In genomic region chr7:111029046-111029553, GRCm38 (mm10) we compare ENCODE assay signal across 7 mouse cellular contexts. TPM values are rescaled to one million over a fixed set of nuclear protein-coding genes. Genes with fewer than 3 reads are reported as not detected.
A peak's percentile ranks its signal among the peaks of the same experiment; 100 is the strongest.
DNase-seq lines count a peak whose midpoint lies in the region; ATAC-seq and TF ChIP-seq lines count a peak whose summit lies in the region.

No protein-coding gene starts in this region.

- no peak for TF ChIP-seq POLR2A in spleen, adult 2 months (IDR thresholded peaks at IDR 0.05; ENCODE audit: low read depth, low read length)

- ATAC-seq in limb, embryonic 15.5 days (ENCODE audit: insufficient number of reproducible peaks, low FRiP score, low TSS enrichment, low read depth) = peak; percentile 68; the same call in 1 of the 2 replicates
- ATAC-seq in neural tube, embryonic 13.5 days (ENCODE audit: low read depth) = peak; percentile 57

- H3K27ac ChIP-seq in spleen, adult 2 months (ENCODE audit: insufficient read depth, low read length) = peak overlapping the region; percentile 97
- peak overlapping the region; percentile 93 for H3K27ac ChIP-seq in forebrain, embryonic 10.5 days
- H3K27ac ChIP-seq in limb, embryonic 15.5 days = peak overlapping the region; percentile 96
- H3K27ac ChIP-seq in neural tube, embryonic 13.5 days (replicated peaks) = peak overlapping the region; percentile 95

- H3K9ac ChIP-seq in limb, embryonic 15.5 days = peak overlapping the region; percentile 69
- peak overlapping the region; percentile 82 for H3K9ac ChIP-seq in neural tube, embryonic 13.5 days

- peaks cover 2% of the 10 kb centered on the region; the same call in 1 of the 2 replicates for H3K4me1 ChIP-seq in spleen, adult 2 months (ENCODE audit: control insufficient read depth, insufficient read depth, insufficient read length)
- H3K4me1 ChIP-seq in forebrain, embryonic 10.5 days = peaks cover 24% of the 10 kb centered on the region
- H3K4me1 ChIP-seq in limb, embryonic 15.5 days = peaks cover 9% of the 10 kb centered on the region
- peaks cover 30% of the 10 kb centered on the region for H3K4me1 ChIP-seq in neural tube, embryonic 13.5 days (replicated peaks)

- H3K4me2 ChIP-seq in limb, embryonic 15.5 days = peak overlapping the region; percentile 69
- peak overlapping the region; percentile 91 for H3K4me2 ChIP-seq in neural tube, embryonic 13.5 days

- no peaks in the 10 kb centered on the region for H3K9me3 ChIP-seq in forebrain, embryonic 10.5 days
- H3K9me3 ChIP-seq in limb, embryonic 15.5 days = no peaks in the 10 kb centered on the region
- H3K9me3 ChIP-seq in neural tube, embryonic 13.5 days = no peaks in the 10 kb centered on the region

- 0 out of 2 replicates have a peak, but pooled peaks cover 3% of the 10 kb centered on the region for H3K36me3 ChIP-seq in spleen, adult 2 months (ENCODE audit: control insufficient read depth, insufficient read depth, low read length)
- peaks cover 42% of the 10 kb centered on the region for H3K36me3 ChIP-seq in forebrain, embryonic 10.5 days (replicated peaks)
- peaks cover 17% of the 10 kb centered on the region for H3K36me3 ChIP-seq in limb, embryonic 15.5 days
- peaks cover 33% of the 10 kb centered on the region for H3K36me3 ChIP-seq in neural tube, embryonic 13.5 days

- TF ChIP-seq CTCF in spleen, adult 2 months (IDR thresholded peaks at IDR 0.05; ENCODE audit: extremely low read depth, insufficient read depth, insufficient read length, insufficient replicate concordance) = no peak

- WGBS in spleen, adult 2 months = under 1% methylated on average over 29 of the region's 29 CpGs
- WGBS in forebrain, embryonic 10.5 days = under 1% methylated on average over 29 of the region's 29 CpGs
- under 1% methylated on average over 29 of the region's 29 CpGs for WGBS in limb, embryonic 15.5 days
- WGBS in neural tube, embryonic 13.5 days = under 1% methylated on average over 29 of the region's 29 CpGs

- DNase-seq in spleen, adult 2 months (ENCODE audit: low read depth in 1 of 2, low spot score in 2 of 2) = no peak
- no peak for DNase-seq in spleen, postnatal 36 days (ENCODE audit: low spot score in 2 of 2)
- DNase-seq in forebrain, embryonic 10.5 days (ENCODE audit: extremely low spot score, low spot score) = no peak
- DNase-seq in right cerebral cortex, postnatal 36 days (ENCODE audit: low spot score in 2 of 2) = no peak
- no peak for DNase-seq in urinary bladder, postnatal 36 days (ENCODE audit: low spot score in 2 of 2)

- peak overlapping the region; percentile 100 for H3K4me3 ChIP-seq in spleen, adult 2 months (ENCODE audit: extremely low read depth, insufficient read depth, insufficient read length)
- peak overlapping the region; percentile 93 for H3K4me3 ChIP-seq in forebrain, embryonic 10.5 days
- H3K4me3 ChIP-seq in limb, embryonic 15.5 days = peak overlapping the region; percentile 91
- peak overlapping the region; percentile 94 for H3K4me3 ChIP-seq in neural tube, embryonic 13.5 days

- no peaks in the 10 kb centered on the region for H3K27me3 ChIP-seq in spleen, adult 2 months (ENCODE audit: control insufficient read depth, insufficient read depth, low read length)
- H3K27me3 ChIP-seq in forebrain, embryonic 10.5 days (ENCODE audit: poor library complexity, severe bottlenecking) = no peaks in the 10 kb centered on the region
- H3K27me3 ChIP-seq in limb, embryonic 15.5 days = no peaks in the 10 kb centered on the region
- no peaks in the 10 kb centered on the region for H3K27me3 ChIP-seq in neural tube, embryonic 13.5 days

RNA-seq across cellular contexts. Expression of gene Ctr9, which starts 0.3 kb away (rescaled TPM):
- 5.8 and 6.0 TPM in 2 replicates for polyA plus RNA-seq in spleen, adult 2 months (2012; rRNA removed)
- polyA plus RNA-seq in forebrain, embryonic 10.5 days (2016; fragmentation: Nextera tagmentation; extraction: Ambion mirVana) = 76.3 and 82.6 TPM in 2 replicates
- polyA plus RNA-seq in limb, embryonic 15.5 days (2015; fragmentation: Nextera tagmentation; extraction: Ambion mirVana) = 62.1 and 62.7 TPM in 2 replicates
- 87.8 and 91.8 TPM in 2 replicates for polyA plus RNA-seq in neural tube, embryonic 13.5 days (2015; fragmentation: Nextera tagmentation; extraction: Ambion mirVana)

RNA-seq across cellular contexts. Expression of gene Mrvi1, which starts 46.8 kb away (rescaled TPM):
- 10.9 and 11.6 TPM in 2 replicates for polyA plus RNA-seq in spleen, adult 2 months (2012; rRNA removed)
- polyA plus RNA-seq in forebrain, embryonic 10.5 days (2016; fragmentation: Nextera tagmentation; extraction: Ambion mirVana) = 0.87 and 1.2 TPM in 2 replicates
- polyA plus RNA-seq in limb, embryonic 15.5 days (2015; fragmentation: Nextera tagmentation; extraction: Ambion mirVana) = 0.96 and 1.8 TPM in 2 replicates
- polyA plus RNA-seq in neural tube, embryonic 13.5 days (2015; fragmentation: Nextera tagmentation; extraction: Ambion mirVana) = 1.5 and 1.6 TPM in 2 replicates

RNA-seq across cellular contexts. Expression of gene Eif4g2, which starts 53.7 kb away (rescaled TPM):
- polyA plus RNA-seq in spleen, adult 2 months (2012; rRNA removed) = 40.3 and 58.6 TPM in 2 replicates
- polyA plus RNA-seq in forebrain, embryonic 10.5 days (2016; fragmentation: Nextera tagmentation; extraction: Ambion mirVana) = 1,431 and 1,439 TPM in 2 replicates
- polyA plus RNA-seq in limb, embryonic 15.5 days (2015; fragmentation: Nextera tagmentation; extraction: Ambion mirVana) = 697 and 725 TPM in 2 replicates
- 1,234 and 1,331 TPM in 2 replicates for polyA plus RNA-seq in neural tube, embryonic 13.5 days (2015; fragmentation: Nextera tagmentation; extraction: Ambion mirVana)

Comparison
In these comparisons a context has a peak if more than half of its experiments do, and no peak if none do; other contexts are left out.
1. RNA of gene Eif4g2, which starts 53.7 kb away (polyA plus RNA-seq): 1,431 to 1,439 TPM in forebrain, embryonic 10.5 days, 1,234 to 1,331 TPM in neural tube, embryonic 13.5 days and 697 to 725 TPM in limb, embryonic 15.5 days; 40.3 to 58.6 TPM in spleen, adult 2 months; every median in the first group is over 10 times any median in the second.
2. Peak in every context shown above with its lines, with median percentiles within 50 percentile points of each other: H3K27ac ChIP-seq and H3K4me3 ChIP-seq.